Mouse (Mus musculus) pancreas, adult 10 weeks (tissue): ENCODE results near the gene Btbd35f21. TPM values are rescaled to one million over a fixed set of nuclear protein-coding genes. Genes with fewer than 3 reads are reported as not detected.

Experiments
- polyA plus RNA-seq: library from polyadenylated mRNA; stranded (reverse); fragments of 350-450 nt; fragmentation: Illumina TruSeq; extraction: RNeasy Lipid Tissue Mini Kit (QIAGEN cat#74804); gene quantifications from one replicate; pipeline ENCODE4 v1.2.3, GENCODE M21; 2015; ENCODE audit warnings: low read depth, low replicate concordance; ENCODE audit not compliant: insufficient read depth

Gene Btbd35f21
- polyA plus RNA-seq: not detected

DNA sequence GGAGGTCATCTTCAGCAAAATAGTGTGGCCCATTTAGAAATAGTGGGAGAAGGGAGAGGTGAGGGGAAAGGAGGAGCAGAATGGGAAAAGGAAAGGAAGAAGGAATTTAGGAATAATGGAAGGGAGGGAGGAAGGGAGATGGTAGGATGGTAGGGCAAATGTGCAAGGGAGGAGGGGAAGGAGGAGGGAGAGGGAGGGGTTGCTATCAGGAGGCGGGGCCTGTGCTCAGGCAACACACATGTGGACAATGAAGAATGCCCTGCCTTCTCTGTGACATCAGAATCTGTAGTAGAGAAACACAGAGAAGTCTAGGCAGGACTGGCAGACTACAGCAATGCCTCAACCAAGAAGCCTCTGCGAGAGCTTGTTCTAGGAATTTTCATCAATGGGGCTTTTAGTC is at the start of gene Btbd35f21:
TSS of gene Btbd35f21 (plus strand) at position 301 of the 400 bp plus-strand sequence.

Other genes starting within 250 kb of the Btbd35f21 start
- gene Btbd35f1, start 166.1 kb upstream of the Btbd35f21 start, polyA plus RNA-seq: not detected
- gene Gm5926, start 75.4 kb upstream of the Btbd35f21 start, polyA plus RNA-seq: not detected
- gene Btbd35f30, start 168.5 kb downstream of the Btbd35f21 start, polyA plus RNA-seq: not detected
- not detected for gene Gm21789, start 215.7 kb downstream of the Btbd35f21 start, polyA plus RNA-seq
- gene Btbd35f5, start 247.8 kb downstream of the Btbd35f21 start, polyA plus RNA-seq: not detected